Mouse (Mus musculus) G1E (cell line): ENCODE data around the gene Cd200r4. TPM values are rescaled to one million over a fixed set of nuclear protein-coding genes. Genes with fewer than 3 reads are reported as not detected.
A peak's percentile ranks its signal among the peaks of the same experiment; 100 is the strongest.
"Not testable (repeated sequence)": the region's sequence is repeated elsewhere in the genome, so short reads cannot be mapped to it uniquely, and the experiment has no call there.

Experiments used
- ATAC-seq: 2 replicates; pipeline ENCODE4 v1.8.0; 2016; ENCODE audit warnings: mild to moderate bottlenecking; ENCODE audit not compliant: insufficient number of reproducible peaks, poor library complexity, low FRiP score, severe bottlenecking; ENCODE audit errors: extremely low read depth
- DNase-seq: peaks from one replicate; pipeline ENCODE4 v3.0.0; 2012; ENCODE audit warnings: low spot score
- H3K27me3 ChIP-seq: 2 replicates; pipeline ENCODE4 v1.6.1; 2012; ENCODE audit warnings: mild to moderate bottlenecking, low read length, inconsistent platforms; ENCODE audit not compliant: insufficient read depth
- H3K36me3 ChIP-seq: replicated peaks from 2 replicates; pipeline ENCODE3; 2012; ENCODE audit warnings: mild to moderate bottlenecking, inconsistent platforms
- H3K4me1 ChIP-seq: 2 replicates; pipeline ENCODE4 v1.6.1; 2012; ENCODE audit warnings: low read depth, low read length, inconsistent platforms, mixed read lengths; ENCODE audit not compliant: insufficient read depth
- H3K4me3 ChIP-seq: 2 replicates; pipeline ENCODE4 v1.5.1; 2012; ENCODE audit warnings: low read depth, mild to moderate bottlenecking, inconsistent platforms, low read length, moderate library complexity, mixed read lengths
- H3K9me3 ChIP-seq: replicated peaks from 2 replicates; pipeline ENCODE4 v1.6.1; 2012; ENCODE audit warnings: inconsistent platforms
- CTCF ChIP-seq: IDR thresholded peaks from 2 replicates; pipeline ENCODE4 v1.5.1; 2012; ENCODE audit warnings: low read depth, low read length, inconsistent platforms, mixed read lengths
- GATA1 ChIP-seq: IDR thresholded peaks from 2 replicates; pipeline ENCODE4 v1.6.1; 2012; ENCODE audit warnings: borderline replicate concordance, low read length, inconsistent platforms, mixed read lengths
- GATA2 ChIP-seq: IDR thresholded peaks from 2 replicates; pipeline ENCODE4 v1.6.1; 2012; ENCODE audit warnings: low read depth, low read length, inconsistent platforms, borderline replicate concordance
- POLR2AphosphoS5 ChIP-seq: IDR thresholded peaks from 2 replicates; pipeline ENCODE4 v1.6.1; 2012; ENCODE audit warnings: low read depth, low read length, inconsistent platforms; ENCODE audit not compliant: insufficient replicate concordance
- TAL1 ChIP-seq: conservative IDR thresholded peaks from 2 replicates; pipeline ENCODE4 v1.6.1; 2012; ENCODE audit warnings: low read depth, low read length, inconsistent platforms, mixed read lengths
- polyA plus RNA-seq: library from polyadenylated mRNA; stranded (reverse); fragments of >175 nt; gene quantifications from 2 replicates; pipeline ENCODE4 v1.2.3, GENCODE M21; 2012
- total RNA-seq, 2 experiments: library from RNA; stranded (forward) in 1 of 2; stranded (reverse) in 1 of 2; fragments of 200-1000 nt in 1 of 2; fragments of >200 nt in 1 of 2; fragmentation: Nextera tagmentation in 1 of 2; gene quantifications; 2 replicates each; pipeline ENCODE4 v1.2.3; 2014 to 2017

Gene Cd200r4
- total and polyA plus RNA-seq, 3 experiments = 0.03 to 28.4 (median 3.7) TPM

DNA sequence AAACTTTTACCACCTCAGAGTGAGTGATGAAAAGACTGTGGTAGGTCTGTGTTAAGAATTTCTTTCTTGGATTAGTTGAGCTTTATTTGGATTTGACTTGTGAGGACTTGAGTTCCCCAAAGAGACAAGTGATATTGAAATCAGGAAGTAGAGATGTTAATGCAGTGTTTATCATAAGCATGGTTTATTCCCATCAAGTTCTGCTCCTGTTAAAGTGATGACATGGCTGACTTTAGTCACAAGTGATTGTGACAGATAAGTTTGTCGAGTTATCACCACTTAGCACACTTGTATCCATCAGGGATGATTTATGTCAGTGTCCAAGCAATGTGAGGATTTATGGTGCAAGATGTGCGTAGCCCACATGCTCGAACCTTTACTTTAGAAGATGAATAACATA, 20.8 kb downstream of the Cd200r4 start:
- TF ChIP-seq TAL1 = no peak
- no peak for TF ChIP-seq CTCF
- TF ChIP-seq GATA1 = no peak
- TF ChIP-seq GATA2 = no peak
- no peak for TF ChIP-seq POLR2AphosphoS5
- Histone ChIP-seq H3K36me3 (no peaks in the 10 kb centered on the region), H3K27me3 (peaks cover 5% of the 10 kb centered on the region; the same call in 1 of the 2 replicates), H3K4me3 (no peak overlapping the region), H3K4me1 (peaks cover 5% of the 10 kb centered on the region; the same call in 1 of the 2 replicates), H3K9me3 (no peaks in the 10 kb centered on the region)
- ATAC-seq (peak; percentile 40), DNase-seq (no peak)

DNA sequence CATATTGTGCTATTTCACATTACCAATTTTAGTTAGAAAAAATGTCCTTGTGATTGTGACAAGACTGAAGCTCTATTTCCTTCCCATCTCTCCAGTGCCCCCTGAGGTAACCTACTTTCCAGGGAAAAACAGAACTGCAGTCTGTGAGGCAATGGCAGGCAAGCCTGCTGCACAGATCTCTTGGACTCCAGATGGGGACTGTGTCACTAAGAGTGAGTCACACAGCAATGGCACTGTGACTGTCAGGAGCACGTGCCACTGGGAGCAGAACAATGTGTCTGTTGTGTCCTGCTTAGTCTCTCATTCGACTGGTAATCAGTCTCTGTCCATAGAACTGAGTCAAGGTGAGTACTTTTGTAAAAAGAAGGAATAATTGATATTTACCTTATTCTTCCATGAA, 21.7 kb downstream of the Cd200r4 start:
- H3K36me3 ChIP-seq, DNase-seq: not testable (repeated sequence)
- ATAC-seq = peak; percentile 41; the same call in 1 of the 2 replicates

GRCm38 (mm10) chr16:44866797-44867196, 55.3 kb downstream of the Cd200r4 start, which contains the start of gene Cd200r2:
Gene Cd200r2, plus strand, starts transcription at chr16:44867097.
- DNase-seq (no peak), ATAC-seq (no peak)

More for the DNA sequence above, 21.7 kb downstream of the Cd200r4 start:
- H3K9me3 ChIP-seq, H3K27me3 ChIP-seq, H3K4me1 ChIP-seq, H3K4me3 ChIP-seq: not testable (repeated sequence)

DNA sequence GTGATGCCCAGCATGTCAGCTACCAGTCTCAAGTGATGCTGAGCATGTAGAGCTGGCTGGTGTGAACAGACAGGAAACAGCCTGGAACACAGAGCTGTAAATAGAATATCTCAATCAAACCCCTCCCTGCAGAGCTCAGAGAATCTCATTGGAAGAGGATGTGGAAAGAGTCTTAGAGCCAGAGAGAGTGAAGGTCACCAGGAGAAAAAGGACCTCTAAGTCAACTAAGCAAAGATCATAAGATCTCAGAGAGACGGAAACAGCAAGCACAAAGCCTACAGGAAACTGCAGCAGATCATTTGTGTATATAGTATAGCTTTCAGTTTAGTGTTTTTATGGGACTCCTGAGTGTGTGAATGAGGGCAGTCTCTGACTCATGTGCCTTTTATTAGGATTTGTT, 63.6 kb downstream of the Cd200r4 start:
- Histone ChIP-seq H3K9me3 (no peaks in the 10 kb centered on the region), H3K4me1 (peaks cover 13% of the 10 kb centered on the region), H3K27me3 (0 out of 2 replicates have a peak, but pooled peaks cover 3% of the 10 kb centered on the region), H3K4me3 (no peak overlapping the region), H3K36me3 (no peaks in the 10 kb centered on the region)
- ATAC-seq = no peak
- no peak for DNase-seq
- TF ChIP-seq TAL1 (no peak), GATA1 (no peak), GATA2 (no peak), POLR2AphosphoS5 (no peak), CTCF (no peak)

More at GRCm38 (mm10) chr16:44866797-44867196, 55.3 kb downstream of the Cd200r4 start, which contains the start of gene Cd200r2:
- no peak for TF ChIP-seq CTCF
- no peak for TF ChIP-seq GATA1
- TF ChIP-seq GATA2 = no peak
- TF ChIP-seq TAL1 = no peak
- TF ChIP-seq POLR2AphosphoS5 = no peak
- Histone ChIP-seq H3K4me1 (no peaks in the 10 kb centered on the region; the same call in 1 of the 2 replicates), H3K9me3 (no peaks in the 10 kb centered on the region), H3K36me3 (no peaks in the 10 kb centered on the region), H3K27me3 (no peaks in the 10 kb centered on the region), H3K4me3 (no peak within 1 kb of the TSS)

DNA sequence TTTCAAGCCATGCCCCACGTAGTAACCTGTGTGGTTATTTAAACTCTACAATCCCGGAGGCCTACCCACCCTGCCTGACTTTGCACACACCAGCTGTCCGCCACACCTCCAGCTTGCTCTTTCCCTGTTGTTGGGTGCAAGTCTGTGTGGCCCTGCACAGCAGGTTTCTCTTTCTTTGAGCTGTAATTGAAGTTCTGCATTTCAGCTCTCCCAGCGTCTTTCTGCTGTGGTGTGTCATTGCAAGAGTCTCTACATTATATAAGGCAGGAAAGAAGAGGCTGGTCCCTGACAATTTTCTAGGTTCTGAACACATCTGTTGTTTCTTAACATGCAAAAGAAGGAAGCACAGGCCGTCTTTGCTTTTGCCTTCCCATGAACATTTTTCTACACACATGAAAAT, 65.1 kb downstream of the Cd200r4 start:
- DNase-seq (no peak), ATAC-seq (no peak; the same call in 1 of the 2 replicates)
- Histone ChIP-seq H3K4me3 (no peak overlapping the region), H3K27me3 (0 out of 2 replicates have a peak, but pooled peaks cover 3% of the 10 kb centered on the region), H3K4me1 (peaks cover 13% of the 10 kb centered on the region), H3K36me3 (no peaks in the 10 kb centered on the region), H3K9me3 (no peaks in the 10 kb centered on the region)
- no peak for TF ChIP-seq GATA2

DNA sequence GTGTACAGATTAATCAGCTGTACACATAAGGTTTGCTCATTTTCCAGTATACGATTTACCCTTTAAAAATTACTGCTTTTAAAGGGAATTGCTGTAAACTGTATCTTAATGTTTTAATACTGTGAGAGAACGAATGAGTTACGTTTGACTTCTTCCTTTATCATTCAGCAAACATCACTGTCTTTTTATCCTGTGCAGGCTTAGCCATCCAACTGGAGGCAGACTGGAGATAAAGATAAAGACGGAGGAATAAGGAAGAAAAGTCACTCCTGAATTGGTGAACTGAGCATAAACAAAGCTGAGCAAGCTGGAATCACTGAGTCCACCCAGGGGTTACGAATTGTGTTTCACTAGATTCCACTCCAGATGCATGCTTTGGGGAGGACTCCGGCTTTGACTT, 66.1 kb downstream of the Cd200r4 start:
- ATAC-seq (peak; percentile 68), DNase-seq (no peak)
- no peaks in the 10 kb centered on the region for H3K27me3 ChIP-seq
- H3K36me3 ChIP-seq = no peaks in the 10 kb centered on the region
- H3K9me3 ChIP-seq = no peaks in the 10 kb centered on the region
- TF ChIP-seq CTCF (no peak), POLR2AphosphoS5 (no peak), GATA1 (no peak), GATA2 (no peak), TAL1 (no peak)
- peaks cover 13% of the 10 kb centered on the region for H3K4me1 ChIP-seq
- no peak overlapping the region for H3K4me3 ChIP-seq

Other genes starting within 250 kb of the Cd200r4 start
- gene Nepro, start 87.4 kb upstream of the Cd200r4 start, total RNA-seq (2014; fragmentation: Nextera tagmentation) = 17.3 and 19.8 TPM in 2 replicates
- gene Nepro, start 87.4 kb upstream of the Cd200r4 start, total RNA-seq (2017) = 22.5 and 27.7 TPM in 2 replicates
- gene Nepro, start 87.4 kb upstream of the Cd200r4 start, polyA plus RNA-seq = 4.8 and 5.4 TPM in 2 replicates
- 34.3 and 41.9 TPM in 2 replicates for gene Gtpbp8, start 65.4 kb upstream of the Cd200r4 start, total RNA-seq (2014; fragmentation: Nextera tagmentation)
- gene Gtpbp8, start 65.4 kb upstream of the Cd200r4 start, total RNA-seq (2017) = 26.6 and 32.2 TPM in 2 replicates
- 26.4 and 36.5 TPM in 2 replicates for gene Gtpbp8, start 65.4 kb upstream of the Cd200r4 start, polyA plus RNA-seq
- 2.8 TPM in 2 replicates for gene Cd200r1, start 46.0 kb upstream of the Cd200r4 start, total RNA-seq (2014; fragmentation: Nextera tagmentation)
- gene Cd200r1, start 46.0 kb upstream of the Cd200r4 start, total RNA-seq (2017) = 6.4 TPM in 2 replicates
- 0.06 and 0.12 TPM in 2 replicates for gene Cd200r1, start 46.0 kb upstream of the Cd200r4 start, polyA plus RNA-seq
- 0.68 and 1.3 TPM in 2 replicates for gene Cd200r2, start 55.4 kb downstream of the Cd200r4 start, total RNA-seq (2014; fragmentation: Nextera tagmentation)
- gene Cd200r2, start 55.4 kb downstream of the Cd200r4 start, total RNA-seq (2017) = 3.4 and 3.9 TPM in 2 replicates
- gene Cd200r2, start 55.4 kb downstream of the Cd200r4 start, polyA plus RNA-seq = not detected in 2 replicates
- 10.5 and 12.6 TPM in 2 replicates for gene Cd200r3, start 131.9 kb downstream of the Cd200r4 start, total RNA-seq (2014; fragmentation: Nextera tagmentation)
- gene Cd200r3, start 131.9 kb downstream of the Cd200r4 start, total RNA-seq (2017) = 147 and 159 TPM in 2 replicates
- gene Cd200r3, start 131.9 kb downstream of the Cd200r4 start, polyA plus RNA-seq = 0.06 and 0.11 TPM in 2 replicates